Mouse (Mus musculus): Measurements from ENCODE around the gene Rab40c. TPM values are rescaled to one million over a fixed set of nuclear protein-coding genes. Genes with fewer than 3 reads are reported as not detected.
A peak's percentile ranks its signal among the peaks of the same experiment; 100 is the strongest.
"Not testable (repeated sequence)": the region's sequence is repeated elsewhere in the genome, so short reads cannot be mapped to it uniquely, and the experiment has no call there.

Gene Rab40c
- polyA plus RNA-seq, 1 experiment from 2014 or later: 37.9 TPM

DNA sequence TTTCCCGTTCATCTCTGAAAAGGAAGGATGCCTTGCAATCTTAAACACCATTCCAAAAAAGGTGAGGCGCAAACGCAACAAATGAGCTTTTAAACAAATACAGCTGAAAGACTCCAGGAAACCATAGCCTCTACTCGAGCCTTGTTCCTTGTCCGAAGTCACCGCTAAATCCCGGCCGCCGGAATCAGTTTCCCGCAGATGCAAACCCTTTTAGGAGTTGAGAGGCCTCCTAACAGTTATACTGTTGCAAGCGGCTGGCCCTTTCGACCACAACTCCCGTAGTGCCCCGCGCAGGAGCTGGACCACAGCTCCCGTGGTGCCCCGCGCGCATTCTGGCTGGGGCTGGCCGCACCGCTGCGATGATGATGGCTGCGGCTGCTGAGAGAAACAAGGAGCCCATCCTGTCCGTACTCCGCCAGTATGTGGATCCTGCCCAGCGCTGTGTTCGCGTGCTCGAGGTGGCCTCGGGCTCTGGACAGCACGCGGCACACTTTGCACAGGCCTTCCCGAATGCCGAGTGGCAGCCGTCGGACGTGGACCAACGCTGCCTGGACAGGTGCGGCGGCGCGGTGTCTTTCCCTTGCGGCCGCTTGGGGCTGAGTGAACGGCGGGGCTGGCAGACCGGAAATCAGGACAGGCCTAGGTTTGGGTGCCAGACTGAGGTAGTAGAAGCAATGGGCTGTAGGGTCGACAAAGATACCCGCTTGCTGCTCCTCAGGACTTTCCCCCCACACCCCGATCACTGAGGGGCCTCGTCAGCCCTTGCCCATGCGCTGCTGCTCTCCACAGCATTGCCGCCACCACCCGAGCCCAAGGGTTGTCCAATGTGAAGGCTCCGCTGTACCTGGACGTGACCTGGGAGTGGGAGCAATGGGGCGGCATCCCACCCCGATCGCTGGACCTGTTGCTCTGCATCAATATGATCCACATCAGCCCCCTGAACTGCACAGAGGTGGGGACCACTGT lies 44.1 kb downstream of the Rab40c start:
- H3K27me3 ChIP-seq (ENCODE audit: low read depth, poor library complexity, severe bottlenecking): no peaks in the 10 kb centered on the region
- peaks cover 61% of the 10 kb centered on the region for H3K4me1 ChIP-seq
- peaks cover 36% of the 10 kb centered on the region for H3K36me3 ChIP-seq
- WGBS: 2% methylated on average over 59 of the region's 59 CpGs
- peak; percentile 91 for DNase-seq (ENCODE audit: low spot score)
- H3K4me3 ChIP-seq: peak overlapping the region; percentile 92
- no peaks in the 10 kb centered on the region for H3K9me3 ChIP-seq (replicated peaks)
- peak overlapping the region; percentile 92 for H3K27ac ChIP-seq

DNA sequence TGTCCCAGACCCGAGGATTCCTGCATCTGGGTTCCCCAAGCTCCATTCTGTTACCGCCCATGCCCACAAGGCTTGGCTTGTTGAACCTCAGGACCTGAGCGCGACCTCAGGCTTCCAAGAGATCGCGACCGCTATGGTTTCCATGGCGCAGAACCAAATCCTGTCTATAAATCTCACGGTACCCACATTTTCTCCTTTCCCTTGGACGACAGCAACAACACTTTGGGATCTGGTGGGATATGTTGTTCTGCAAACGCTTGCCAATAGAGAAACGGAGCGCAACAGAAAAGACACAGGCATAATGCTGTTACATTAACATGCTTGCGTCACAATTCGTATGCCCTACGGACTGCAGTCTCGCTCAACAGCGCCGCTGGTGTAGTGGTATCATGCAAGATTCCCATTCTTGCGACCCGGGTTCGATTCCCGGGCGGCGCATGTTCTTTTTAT lies 44.8 kb downstream of the Rab40c start, which contains the start of gene Mettl26:
Mettl26 (plus strand) TSS at position 354 of the 450 bp plus-strand sequence.
- under 1% methylated on average over 25 of the region's 25 CpGs for WGBS
- no peaks in the 10 kb centered on the region for H3K9me3 ChIP-seq (replicated peaks)
- no peaks in the 10 kb centered on the region for H3K27me3 ChIP-seq (ENCODE audit: low read depth, poor library complexity, severe bottlenecking)

GRCm38 (mm10) chr17:25874148-25874720 lies 45.3 kb downstream of the Rab40c start:
- 12% methylated on average over 14 of the region's 14 CpGs for WGBS
- Histone ChIP-seq H3K4me3 (peak overlapping the region; percentile 92), H3K27me3 (ENCODE audit: low read depth, poor library complexity, severe bottlenecking) (no peaks in the 10 kb centered on the region), H3K27ac (peak overlapping the region; percentile 92), H3K9me3 (replicated peaks) (no peaks in the 10 kb centered on the region), H3K36me3 (peaks cover 27% of the 10 kb centered on the region), H3K4me1 (peaks cover 49% of the 10 kb centered on the region)
- peak; percentile 47 for DNase-seq (ENCODE audit: low spot score)

More for the DNA sequence above, 44.8 kb downstream of the Rab40c start, which contains the start of gene Mettl26:
- Histone ChIP-seq H3K36me3 (peaks cover 31% of the 10 kb centered on the region), H3K27ac (peak within 1 kb of the TSS; percentile 92), H3K4me1 (peaks cover 54% of the 10 kb centered on the region), H3K4me3 (peak within 1 kb of the TSS; percentile 92)
- DNase-seq (ENCODE audit: low spot score): peak; percentile 96

- peaks cover 49% of the 10 kb centered on the region for H3K4me1 ChIP-seq
- no peaks in the 10 kb centered on the region for H3K9me3 ChIP-seq (replicated peaks)
- peak overlapping the region; percentile 92 for H3K4me3 ChIP-seq
- no peaks in the 10 kb centered on the region for H3K27me3 ChIP-seq (ENCODE audit: low read depth, poor library complexity, severe bottlenecking)
- DNase-seq (ENCODE audit: low spot score): no peak
- 82% methylated on average over 11 of the region's 11 CpGs for WGBS
- peaks cover 20% of the 10 kb centered on the region for H3K36me3 ChIP-seq
- H3K27ac ChIP-seq: peak overlapping the region; percentile 92; the same call in 1 of the 2 replicates
These were observed 46.0 kb downstream of the Rab40c start for GRCm38 (mm10) chr17:25873405-25874147.

DNA sequence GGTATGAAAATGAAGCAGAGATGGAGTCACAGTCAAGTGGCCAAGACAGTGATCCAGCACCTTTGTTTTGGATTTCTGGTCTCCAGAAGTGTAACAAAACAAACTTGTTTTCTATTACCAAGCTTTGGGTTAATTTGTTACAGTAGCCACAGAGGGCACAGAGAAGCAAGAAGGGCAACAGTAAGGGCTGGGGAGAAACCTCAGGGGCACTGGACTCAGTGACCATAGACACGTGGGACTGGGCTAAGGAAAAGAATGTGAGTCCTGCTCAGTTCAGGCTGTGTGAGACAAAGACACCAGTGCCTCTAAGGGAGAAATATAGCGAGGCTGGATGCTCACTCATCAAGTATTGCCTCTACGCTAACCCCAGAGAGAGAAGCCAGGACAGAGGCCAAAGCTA lies 46.9 kb downstream of the Rab40c start:
- Histone ChIP-seq H3K36me3 (peaks cover 11% of the 10 kb centered on the region), H3K9me3 (replicated peaks) (no peaks in the 10 kb centered on the region), H3K27ac (no peak overlapping the region), H3K27me3 (ENCODE audit: low read depth, poor library complexity, severe bottlenecking) (no peaks in the 10 kb centered on the region), H3K4me1 (peaks cover 51% of the 10 kb centered on the region), H3K4me3 (no peak overlapping the region)
- DNase-seq (ENCODE audit: low spot score): no peak
- WGBS: 81% methylated on average over 3 of the region's 3 CpGs

DNA sequence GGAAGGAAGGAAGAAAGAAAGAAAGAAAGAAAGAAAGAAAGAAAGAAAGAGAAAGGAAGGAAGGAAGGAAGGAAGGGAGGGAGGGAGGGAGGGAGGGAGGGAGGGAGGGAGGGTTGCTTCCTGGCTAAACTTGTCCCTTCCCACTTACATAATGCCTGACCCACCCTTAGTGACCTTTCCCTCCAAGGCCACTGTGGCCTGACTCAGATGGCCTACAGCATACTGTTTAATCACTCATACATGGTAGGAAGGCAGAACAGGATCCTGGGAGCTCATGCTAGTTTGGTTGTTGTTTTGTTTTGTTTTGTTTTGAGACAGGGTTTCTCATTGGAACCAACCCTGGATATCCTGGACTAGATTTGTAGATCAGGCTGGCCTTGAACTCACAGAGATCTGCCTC lies 48.0 kb downstream of the Rab40c start:
- H3K4me1 ChIP-seq: peaks cover 47% of the 10 kb centered on the region
- H3K4me3 ChIP-seq, H3K27ac ChIP-seq: not testable (repeated sequence)

DNA sequence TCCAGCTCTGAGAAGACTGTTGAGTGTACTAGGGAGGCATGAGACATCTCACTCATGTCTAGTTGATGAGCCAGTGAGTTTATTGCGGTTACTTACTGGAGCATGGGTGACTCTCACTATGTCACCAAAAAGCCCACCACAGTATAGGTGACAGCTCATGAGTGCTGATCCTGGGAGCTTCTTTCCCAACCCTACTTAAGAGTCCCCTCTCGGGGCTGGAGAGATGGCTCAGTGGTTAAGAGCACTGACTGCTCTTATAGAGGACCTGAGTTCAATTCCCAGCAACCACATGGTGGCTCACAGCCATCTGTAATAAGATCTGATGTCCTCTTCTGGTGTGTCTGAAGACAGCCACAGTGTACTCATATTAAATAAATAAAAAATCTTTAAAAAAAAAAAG lies 49.6 kb downstream of the Rab40c start:
- Histone ChIP-seq H3K4me1 (peaks cover 39% of the 10 kb centered on the region), H3K36me3 (no peaks in the 10 kb centered on the region), H3K9me3 (replicated peaks) (no peaks in the 10 kb centered on the region), H3K27ac (no peak overlapping the region), H3K27me3 (ENCODE audit: low read depth, poor library complexity, severe bottlenecking) (no peaks in the 10 kb centered on the region), H3K4me3 (no peak overlapping the region)
- 85% methylated on average over 2 of the region's 2 CpGs for WGBS
- DNase-seq (ENCODE audit: low spot score): no peak

More for the DNA sequence above, 48.0 kb downstream of the Rab40c start:
- not testable (repeated sequence) for H3K9me3 ChIP-seq (replicated peaks); H3K36me3 ChIP-seq; DNase-seq (ENCODE audit: low spot score); H3K27me3 ChIP-seq (ENCODE audit: low read depth, poor library complexity, severe bottlenecking)

DNA sequence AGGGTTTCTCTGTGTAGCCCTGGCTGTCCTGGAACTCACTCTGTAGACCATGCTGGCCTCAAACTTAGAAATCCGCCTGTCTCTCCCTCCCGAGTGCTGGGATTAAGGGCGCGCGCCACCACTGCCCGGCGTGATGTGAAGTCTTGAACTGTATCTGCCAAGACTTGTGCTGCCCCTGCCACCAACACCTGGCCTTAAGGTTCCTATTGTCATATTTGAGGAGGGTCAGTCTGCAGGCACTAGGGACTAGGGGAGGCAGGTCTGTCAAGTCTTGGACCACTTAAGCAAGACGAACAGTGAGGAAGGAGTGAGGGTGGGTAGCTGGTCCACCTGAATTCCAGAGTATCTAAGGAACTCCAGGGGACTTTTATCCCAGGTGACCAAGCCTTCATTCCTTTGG lies 50.0 kb downstream of the Rab40c start:
- Histone ChIP-seq H3K27ac (no peak overlapping the region), H3K4me1 (peaks cover 37% of the 10 kb centered on the region), H3K9me3 (replicated peaks) (no peaks in the 10 kb centered on the region), H3K4me3 (no peak overlapping the region), H3K36me3 (no peaks in the 10 kb centered on the region), H3K27me3 (ENCODE audit: low read depth, poor library complexity, severe bottlenecking) (no peaks in the 10 kb centered on the region)
- no peak for DNase-seq (ENCODE audit: low spot score)
- 89% methylated on average over 8 of the region's 8 CpGs for WGBS

GRCm38 (mm10) chr17:25868601-25869191 lies 50.8 kb downstream of the Rab40c start, which contains the start of gene Mcrip2:
Mcrip2 (minus strand) TSS chr17:25868764.
- no peaks in the 10 kb centered on the region for H3K36me3 ChIP-seq
- no peaks in the 10 kb centered on the region for H3K27me3 ChIP-seq (ENCODE audit: low read depth, poor library complexity, severe bottlenecking)
- DNase-seq (ENCODE audit: low spot score): no peak
- no peaks in the 10 kb centered on the region for H3K9me3 ChIP-seq (replicated peaks)
- WGBS: under 1% methylated on average over 24 of the region's 24 CpGs
- H3K4me3 ChIP-seq: peak within 1 kb of the TSS; percentile 78
- peaks cover 29% of the 10 kb centered on the region for H3K4me1 ChIP-seq
- peak within 1 kb of the TSS; percentile 71 for H3K27ac ChIP-seq

DNA sequence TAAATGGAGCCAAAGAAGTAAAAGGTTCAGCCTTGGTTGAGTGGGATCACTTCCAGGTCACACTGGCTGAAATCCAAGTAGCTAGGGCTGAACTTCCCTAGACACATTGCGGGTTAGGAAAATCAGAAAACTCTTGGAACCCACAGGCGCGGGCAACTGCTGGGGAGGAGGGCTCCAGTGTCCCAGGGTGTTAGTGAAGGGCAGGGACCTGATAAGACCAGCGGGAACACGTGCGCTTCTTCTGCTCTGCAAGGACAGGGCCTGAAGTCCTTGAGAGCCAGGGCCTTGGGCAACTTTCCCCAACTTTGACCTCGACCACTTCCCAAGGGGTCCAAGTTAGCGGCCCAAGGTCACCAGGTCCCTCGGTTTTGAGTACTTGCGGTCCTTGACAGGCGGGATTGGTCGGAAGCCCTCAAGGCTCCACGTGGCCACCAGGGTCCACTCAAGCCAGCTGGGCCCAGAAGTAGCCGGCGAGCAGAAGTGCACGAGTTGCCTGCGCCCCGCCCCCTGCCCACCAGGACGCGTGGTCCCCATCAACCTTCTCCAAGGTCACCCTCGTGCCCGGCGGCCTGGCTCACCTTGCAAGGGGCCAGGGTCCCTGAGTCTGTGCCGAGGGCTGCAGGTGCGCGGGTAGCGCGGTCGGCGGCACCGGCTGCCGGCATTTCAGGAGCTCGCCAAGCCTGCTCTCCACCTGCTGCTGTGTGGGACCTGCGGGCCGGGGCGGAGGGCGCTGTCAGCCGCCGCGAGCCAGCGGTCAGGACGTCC lies 51.5 kb downstream of the Rab40c start:
- peaks cover 24% of the 10 kb centered on the region for H3K4me1 ChIP-seq
- peak; percentile 83 for DNase-seq (ENCODE audit: low spot score)
- H3K27me3 ChIP-seq (ENCODE audit: low read depth, poor library complexity, severe bottlenecking): no peaks in the 10 kb centered on the region
- no peaks in the 10 kb centered on the region for H3K9me3 ChIP-seq (replicated peaks)
- H3K27ac ChIP-seq: peak overlapping the region; percentile 71
- WGBS: 1% methylated on average over 42 of the region's 42 CpGs
- H3K36me3 ChIP-seq: no peaks in the 10 kb centered on the region
- peak overlapping the region; percentile 78 for H3K4me3 ChIP-seq

DNA sequence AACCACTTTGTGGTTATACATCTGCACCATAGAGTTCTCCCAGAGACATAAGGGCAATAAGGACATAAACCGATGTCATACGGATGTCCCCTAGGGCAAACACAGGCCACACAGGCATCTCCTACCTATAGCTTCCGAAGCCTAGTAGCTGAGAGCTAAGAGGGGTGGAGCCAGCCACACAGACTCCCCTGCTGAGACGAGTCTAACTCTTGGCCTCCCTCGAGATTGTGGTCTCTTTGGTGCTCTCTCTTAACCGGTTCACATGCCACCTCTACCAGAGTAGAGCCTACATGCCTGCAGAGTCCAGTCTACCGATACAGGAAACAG lies 52.1 kb downstream of the Rab40c start:
- H3K27me3 ChIP-seq (ENCODE audit: low read depth, poor library complexity, severe bottlenecking): no peaks in the 10 kb centered on the region
- peaks cover 24% of the 10 kb centered on the region for H3K4me1 ChIP-seq
- DNase-seq (ENCODE audit: low spot score): no peak
- 10% methylated on average over 7 of the region's 7 CpGs for WGBS
- H3K27ac ChIP-seq: peak overlapping the region; percentile 71
- no peaks in the 10 kb centered on the region for H3K36me3 ChIP-seq
- H3K4me3 ChIP-seq: peak overlapping the region; percentile 78
- H3K9me3 ChIP-seq (replicated peaks): no peaks in the 10 kb centered on the region

DNA sequence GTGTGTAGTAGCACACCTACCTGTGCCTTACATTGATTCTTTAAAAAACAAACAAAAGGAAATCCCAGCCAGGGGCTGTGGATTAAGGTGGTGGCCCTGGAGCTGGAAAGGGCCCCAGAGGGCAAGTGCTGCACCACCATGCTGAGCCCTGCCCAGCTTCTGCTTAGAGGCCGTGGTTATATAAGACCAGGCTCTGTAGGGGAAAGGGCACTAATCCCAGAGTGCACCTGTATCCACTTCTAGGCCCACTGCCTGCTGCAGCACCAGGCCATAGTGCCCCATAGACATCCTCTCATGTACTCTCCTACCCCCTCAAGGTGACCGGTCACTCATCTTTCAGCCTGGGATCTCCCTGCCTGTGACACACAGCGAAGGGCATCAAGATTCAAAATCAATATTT lies 53.4 kb downstream of the Rab40c start:
- no peaks in the 10 kb centered on the region for H3K9me3 ChIP-seq (replicated peaks)
- no peak overlapping the region for H3K4me3 ChIP-seq
- H3K4me1 ChIP-seq: peaks cover 35% of the 10 kb centered on the region
- no peak overlapping the region for H3K27ac ChIP-seq
- WGBS: 94% methylated on average over 3 of the region's 3 CpGs
- H3K27me3 ChIP-seq (ENCODE audit: low read depth, poor library complexity, severe bottlenecking): no peaks in the 10 kb centered on the region
- DNase-seq (ENCODE audit: low spot score): no peak
- no peaks in the 10 kb centered on the region for H3K36me3 ChIP-seq

All from limb, embryonic 10.5 days (tissue).